Mouse (Mus musculus) neural tube, embryonic 14.5 days (tissue): ENCODE measurements at regions not wholly inside any gene's neighbourhood (a gene's known extent, or its start where the extent isn't known, plus 50 kb on each side); places are given as distances from the start of the nearest gene placed in this dataset.

Experiments used
- ATAC-seq: fragments of 200-750 bp; cut with Nextera tagmentation; 2 replicates; pipeline ENCODE4 v1.8.0; 2017; ENCODE audit warnings: low read depth, mild to moderate bottlenecking, moderate TSS enrichment, moderate library complexity
- H3K27ac ChIP-seq: fragments of 300-500 bp; sonication (generic); 2 replicates; pipeline ENCODE4 v1.5.1; 2014; ENCODE audit warnings: low read depth, mild to moderate bottlenecking, control low read depth, low read length, moderate library complexity, mixed read lengths
- H3K27me3 ChIP-seq: fragments of 300-500 bp; sonication (generic); 2 replicates; pipeline ENCODE4 v1.6.1; 2014; ENCODE audit warnings: low read length; ENCODE audit not compliant: control insufficient read depth, insufficient read depth
- H3K36me3 ChIP-seq: fragments of 300-500 bp; sonication (generic); 2 replicates; pipeline ENCODE4 v1.6.1; 2014; ENCODE audit warnings: low read length, mixed read lengths; ENCODE audit not compliant: control insufficient read depth, insufficient read depth
- H3K4me1 ChIP-seq: fragments of 300-500 bp; sonication (generic); 2 replicates; pipeline ENCODE4 v1.6.1; 2014; ENCODE audit warnings: low read length; ENCODE audit not compliant: control insufficient read depth, insufficient read depth
- H3K4me2 ChIP-seq: fragments of 300-500 bp; sonication (generic); 2 replicates; pipeline ENCODE4 v1.6.1; 2014; ENCODE audit warnings: mild to moderate bottlenecking, low read depth, low read length, control low read depth
- H3K4me3 ChIP-seq: fragments of 300-500 bp; sonication (generic); 2 replicates; pipeline ENCODE4 v1.5.1; 2014; ENCODE audit warnings: low read depth, low read length, control low read depth, mixed read lengths
- H3K9ac ChIP-seq: fragments of 300-500 bp; sonication (generic); replicated peaks from 2 replicates; pipeline ENCODE4 v1.6.1; 2014; ENCODE audit warnings: low read depth, mild to moderate bottlenecking, control low read depth, low read length, mixed read lengths
- H3K9me3 ChIP-seq: fragments of 300-500 bp; sonication (generic); 2 replicates; pipeline ENCODE4 v1.6.1; 2016; ENCODE audit warnings: low read length; ENCODE audit not compliant: control insufficient read depth
- WGBS: fragments of 180-500 bp; shearing (Covaris S2); extraction: QIAGEN DNeasy Blood & Tissue Kit; methylation state at CpG from one replicate; pipeline ENCODE4 v1.1.7; 2014; 5-methylcytosine and 5-hydroxymethylcytosine counted together

- no peak for ATAC-seq
- H3K4me3 ChIP-seq = no peak overlapping the region
- no peaks in the 10 kb centered on the region for H3K4me1 ChIP-seq
- H3K27ac ChIP-seq = no peak overlapping the region
- no peaks in the 10 kb centered on the region for H3K9me3 ChIP-seq
- H3K9ac ChIP-seq = no peak overlapping the region
- H3K27me3 ChIP-seq = no peaks in the 10 kb centered on the region
- WGBS = 83% methylated on average over 6 of the region's 6 CpGs
- no peak overlapping the region for H3K4me2 ChIP-seq
- H3K36me3 ChIP-seq = no peaks in the 10 kb centered on the region
These were observed 51.2 kb upstream of the Fzd7 start for GRCm38 (mm10) chr1:59430886-59431486.
